Mouse (Mus musculus) liver, embryonic 14.5 days (tissue): Measurements from ENCODE around the gene Lrp10. TPM values are rescaled to one million over a fixed set of nuclear protein-coding genes. Genes with fewer than 3 reads are reported as not detected.

ENCODE experiments used
- ATAC-seq: fragments of 200-750 bp; cut with Nextera tagmentation; 2 replicates; pipeline ENCODE4 v1.8.0; 2017; ENCODE audit warnings: moderate number of reproducible peaks, mild to moderate bottlenecking, moderate library complexity; ENCODE audit not compliant: insufficient read depth
- DNase-seq, 3 experiments: peaks; one replicate each; pipeline ENCODE4 v3.0.0-alpha.2; 2012 to 2013; ENCODE audit warnings: low read depth in 3 of 3, low spot score in 3 of 3
- H3K27ac ChIP-seq: fragments of 300-500 bp; sonication (generic); 2 replicates; pipeline ENCODE4 v1.5.1; 2014; ENCODE audit warnings: moderate library complexity, mild to moderate bottlenecking, control low read depth, inconsistent platforms
- H3K27me3 ChIP-seq: fragments of 300-500 bp; sonication (generic); 2 replicates; pipeline ENCODE4 v1.6.1; 2014; ENCODE audit warnings: mild to moderate bottlenecking, low read length, moderate library complexity; ENCODE audit not compliant: control insufficient read depth, insufficient read depth
- H3K36me3 ChIP-seq: fragments of 300-500 bp; sonication (generic); replicated peaks from 2 replicates; pipeline ENCODE4 v1.6.1; 2014; ENCODE audit warnings: low read depth; ENCODE audit not compliant: control insufficient read depth, insufficient read depth
- H3K4me1 ChIP-seq, 2 experiments: fragments of 200-500 bp in 1 of 2; fragments of 300-500 bp in 1 of 2; sonication (generic) in 1 of 2; replicated peaks; 2 replicates each; pipeline ENCODE4 v1.6.1; 2012 to 2014; ENCODE audit warnings: antibody characterized with exemption in 1 of 2, inconsistent platforms in 1 of 2, low read length in 1 of 2; ENCODE audit not compliant: control insufficient read depth in 2 of 2, insufficient read depth in 2 of 2
- H3K4me2 ChIP-seq: fragments of 300-500 bp; sonication (generic); 2 replicates; pipeline ENCODE4 v1.6.1; 2014; ENCODE audit warnings: low read depth, mild to moderate bottlenecking, control low read depth, moderate library complexity
- H3K4me3 ChIP-seq, 2 experiments: fragments of 200-500 bp in 1 of 2; fragments of 300-500 bp in 1 of 2; sonication (generic) in 1 of 2; 2 replicates each; pipeline ENCODE4 v1.5.1; 2012 to 2014; ENCODE audit warnings: low read depth in 2 of 2, low read length in 2 of 2, mild to moderate bottlenecking in 2 of 2, control low read depth in 1 of 2, inconsistent platforms in 1 of 2, moderate library complexity in 1 of 2; ENCODE audit not compliant: insufficient read depth in 1 of 2
- H3K9ac ChIP-seq: fragments of 300-500 bp; sonication (generic); replicated peaks from 2 replicates; pipeline ENCODE4 v1.6.1; 2014; ENCODE audit warnings: mild to moderate bottlenecking, control low read depth, moderate library complexity
- H3K9me3 ChIP-seq: fragments of 300-500 bp; sonication (generic); 2 replicates; pipeline ENCODE4 v1.6.1; 2016; ENCODE audit warnings: low read length, mixed read lengths; ENCODE audit not compliant: control insufficient read depth
- CTCF ChIP-seq: IDR thresholded peaks from 2 replicates; pipeline ENCODE4 v1.5.1; 2016; ENCODE audit warnings: antibody characterized with exemption, low read depth, control low read depth
- EP300 ChIP-seq: IDR thresholded peaks from 2 replicates; pipeline ENCODE4 v1.6.1; 2016; ENCODE audit warnings: antibody characterized with exemption, low read depth
- WGBS: fragments of 180-500 bp; shearing (Covaris S2); extraction: QIAGEN DNeasy Blood & Tissue Kit; methylation state at CpG from one replicate; pipeline ENCODE4 v1.1.7; 2014; ENCODE audit not compliant: insufficient replicate concordance; 5-methylcytosine and 5-hydroxymethylcytosine counted together
- polyA plus RNA-seq, 2 experiments: library from polyadenylated mRNA; depleted of rRNA in 1 of 2; stranded (reverse) in 1 of 2; unstranded in 1 of 2; fragments of >200 nt; fragmentation: Nextera tagmentation in 1 of 2; extraction: Ambion mirVana in 1 of 2; gene quantifications; 2 replicates each; pipeline versions ENCODE4 v1.2.1 to v1.2.3; 2012 to 2014

Lrp10 gene
- polyA plus RNA-seq, 2 experiments: 11.1 to 12.9 TPM

GRCm38 (mm10) chr14:54492345-54493131, 28.6 kb downstream of the Lrp10 start:
- Histone ChIP-seq H3K9ac (no peak overlapping the region), H3K4me1 (peaks cover 0 to 5% of the 10 kb centered on the region in 2 experiments; a peak in 2 of 4 replicates), H3K36me3 (no peaks in the 10 kb centered on the region), H3K4me2 (no peak overlapping the region), H3K9me3 (no peaks in the 10 kb centered on the region), H3K4me3 (no peak overlapping the region), H3K27me3 (no peaks in the 10 kb centered on the region), H3K27ac (no peak overlapping the region)
- no peak for TF ChIP-seq CTCF
- no peak for TF ChIP-seq EP300
- peak; percentile 71 for ATAC-seq
- WGBS: 52% methylated on average over 18 of the region's 18 CpGs
- DNase-seq: no peak

DNA sequence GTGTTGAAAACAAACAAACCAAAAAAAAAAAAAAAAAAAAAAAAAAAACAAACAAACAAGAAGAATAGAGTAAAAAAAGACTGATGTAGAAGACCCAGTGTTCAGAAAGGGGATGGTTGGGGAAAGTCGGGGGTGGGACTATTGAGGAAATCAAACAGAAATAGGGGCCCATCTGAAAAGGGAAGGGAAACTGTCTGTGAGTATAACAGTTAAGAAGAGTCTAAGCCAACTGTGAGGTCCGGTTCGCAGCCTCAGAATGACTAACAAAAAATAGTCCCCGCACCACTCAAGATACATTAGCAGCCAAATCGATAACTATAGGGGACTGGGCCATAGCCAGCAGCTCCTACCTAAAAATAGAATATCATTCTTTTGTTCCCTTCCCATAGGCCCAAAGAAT, 29.3 kb downstream of the Lrp10 start:
- H3K4me2 ChIP-seq: no peak overlapping the region
- DNase-seq: no peak
- ATAC-seq: no peak
- no peaks in the 10 kb centered on the region for H3K27me3 ChIP-seq
- no peak overlapping the region for H3K27ac ChIP-seq
- 80% methylated on average over 5 of the region's 5 CpGs for WGBS
- H3K9me3 ChIP-seq: no peaks in the 10 kb centered on the region
- TF ChIP-seq CTCF (no peak), EP300 (no peak)
- peaks cover 0 to 5% of the 10 kb centered on the region in 2 experiments; a peak in 2 of 4 replicates for H3K4me1 ChIP-seq
- H3K4me3 ChIP-seq: no peak overlapping the region
- H3K36me3 ChIP-seq: no peaks in the 10 kb centered on the region
- H3K9ac ChIP-seq: no peak overlapping the region

- DNase-seq (peak; percentile 50 to 58 (median 55)), ATAC-seq (peak; percentile 57; the same call in 1 of the 2 replicates)
- H3K27ac ChIP-seq: no peak overlapping the region
- no peaks in the 10 kb centered on the region for H3K9me3 ChIP-seq
- H3K27me3 ChIP-seq: no peaks in the 10 kb centered on the region
- no peak overlapping the region for H3K9ac ChIP-seq
- H3K4me2 ChIP-seq: no peak overlapping the region
- no peak overlapping the region for H3K4me3 ChIP-seq
- 0% methylated on average over 3 of the region's 3 CpGs for WGBS
- peaks cover 0 to 5% of the 10 kb centered on the region in 2 experiments; a peak in 2 of 4 replicates for H3K4me1 ChIP-seq
- TF ChIP-seq CTCF (peak; percentile 98), EP300 (no peak)
- no peaks in the 10 kb centered on the region for H3K36me3 ChIP-seq
These were observed 30.3 kb downstream of the Lrp10 start for GRCm38 (mm10) chr14:54494234-54494633.

DNA sequence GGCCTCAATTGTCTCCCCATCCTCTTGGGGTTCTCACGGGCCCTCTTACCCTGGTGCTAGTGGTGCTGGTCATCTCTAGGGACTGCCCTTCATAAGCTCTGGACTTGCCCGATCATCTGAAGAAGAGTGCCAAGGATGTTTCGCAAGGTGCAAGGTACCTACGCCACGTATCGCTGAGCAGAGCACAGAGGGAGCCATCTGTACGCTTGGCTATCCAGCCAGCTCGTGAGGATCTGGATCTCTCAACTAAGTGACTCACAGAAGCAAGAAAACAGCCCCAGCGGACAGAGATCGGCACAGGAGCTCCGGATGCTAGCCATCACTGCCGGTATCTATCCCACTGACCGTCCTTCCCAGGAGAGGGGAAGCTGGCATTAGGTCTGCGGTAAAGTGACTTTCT, 32.8 kb downstream of the Lrp10 start:
- H3K27ac ChIP-seq: no peak overlapping the region
- H3K4me3 ChIP-seq: no peak overlapping the region
- ATAC-seq (no peak), DNase-seq (no peak)
- no peaks in the 10 kb centered on the region for H3K9me3 ChIP-seq
- H3K27me3 ChIP-seq: no peaks in the 10 kb centered on the region
- 75% methylated on average over 14 of the region's 14 CpGs for WGBS
- TF ChIP-seq CTCF (no peak), EP300 (no peak)
- H3K9ac ChIP-seq: no peak overlapping the region
- H3K4me1 ChIP-seq: peaks cover 0 to 5% of the 10 kb centered on the region in 2 experiments; a peak in 2 of 4 replicates
- no peaks in the 10 kb centered on the region for H3K36me3 ChIP-seq
- no peak overlapping the region for H3K4me2 ChIP-seq

DNA sequence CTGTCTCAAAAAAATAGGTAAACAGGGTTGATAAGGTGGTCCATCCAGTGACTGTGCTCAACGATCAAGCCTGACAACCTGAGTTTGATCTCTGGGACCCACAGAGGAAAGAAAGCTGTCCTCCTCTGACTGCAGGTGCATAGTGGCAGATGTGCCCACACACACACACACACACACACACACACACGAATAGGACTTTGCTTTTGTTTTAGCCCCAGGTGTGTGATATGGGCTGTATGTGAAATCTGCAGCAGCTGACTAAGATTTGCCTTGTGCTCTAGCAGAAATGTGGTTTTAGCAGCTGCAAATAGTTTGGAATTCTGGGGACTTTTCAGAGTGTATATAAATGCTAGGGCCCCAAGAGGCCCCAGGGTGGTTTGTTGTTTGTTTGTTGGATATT, 35.4 kb downstream of the Lrp10 start:
- Histone ChIP-seq H3K9me3 (no peaks in the 10 kb centered on the region), H3K4me3 (no peak overlapping the region), H3K4me2 (no peak overlapping the region), H3K27me3 (no peaks in the 10 kb centered on the region), H3K4me1 (no peaks in the 10 kb centered on the region), H3K27ac (no peak overlapping the region), H3K9ac (no peak overlapping the region), H3K36me3 (no peaks in the 10 kb centered on the region)
- TF ChIP-seq CTCF (no peak), EP300 (no peak)
- no peak for DNase-seq
- WGBS: 57% methylated on average over 2 of the region's 2 CpGs
- no peak for ATAC-seq
